Mouse (Mus musculus): ENCODE data around the gene Sesn1. TPM values are rescaled to one million over a fixed set of nuclear protein-coding genes. Genes with fewer than 3 reads are reported as not detected.

The Sesn1 gene
- total and polyA plus RNA-seq, 3 experiments: 11.7 TPM; not detected in 1

DNA sequence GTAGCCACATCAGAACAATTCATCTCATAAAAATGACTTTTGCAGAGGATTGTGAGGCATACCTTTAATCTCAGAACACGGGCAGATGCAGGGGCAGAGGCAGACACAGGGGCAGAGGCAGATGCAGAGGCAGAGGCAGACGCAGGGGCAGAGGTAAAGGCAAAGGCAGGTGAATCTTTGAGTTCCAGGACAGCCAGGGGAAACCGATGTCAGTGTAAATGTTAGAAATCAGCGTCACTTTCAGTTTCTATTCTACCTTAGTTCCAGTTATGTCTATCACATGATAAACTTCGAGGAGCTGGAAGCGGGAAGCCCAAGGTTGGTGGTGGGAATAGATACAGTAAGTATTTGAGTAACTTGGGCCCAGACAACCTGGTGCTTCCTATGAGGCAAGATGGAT lies 42.5 kb upstream of the Sesn1 start:
- Histone ChIP-seq H3K79me2 (ENCODE audit: control insufficient read depth, insufficient read depth, low read length, poor library complexity) (no peaks in the 10 kb centered on the region), H3K36me3 (ENCODE audit: control insufficient read depth in 1 of 2, insufficient read depth in 2 of 2, low read length in 2 of 2) (no peaks in the 10 kb centered on the region), H3K9ac (ENCODE audit: control insufficient read depth, low read depth, low read length, poor library complexity, severe bottlenecking) (no peak overlapping the region), H3K4me3 (ENCODE audit: control insufficient read depth in 1 of 2, insufficient read depth in 1 of 2, low read depth in 2 of 2, low read length in 2 of 2) (no peak overlapping the region), H3K9me3 (replicated peaks; ENCODE audit: insufficient read depth, low read length) (no peaks in the 10 kb centered on the region), H3K4me1 (ENCODE audit: control insufficient read depth in 1 of 2, insufficient read depth in 2 of 2, low read length in 2 of 2) (no peaks in the 10 kb centered on the region), H3K27ac (ENCODE audit: control insufficient read depth, low read depth, low read length) (no peak overlapping the region), H3K27me3 (ENCODE audit: control insufficient read depth in 1 of 2, insufficient read depth in 2 of 2, low read length in 2 of 2) (no peaks in the 10 kb centered on the region)
- DNase-seq (ENCODE audit: low read depth, low spot score): no peak
- TF ChIP-seq TAL1 (IDR thresholded peaks at IDR 0.05; ENCODE audit: low read length) (no peak), POLR2AphosphoS2 (IDR thresholded peaks at IDR 0.05; ENCODE audit: low read length) (no peak)

DNA sequence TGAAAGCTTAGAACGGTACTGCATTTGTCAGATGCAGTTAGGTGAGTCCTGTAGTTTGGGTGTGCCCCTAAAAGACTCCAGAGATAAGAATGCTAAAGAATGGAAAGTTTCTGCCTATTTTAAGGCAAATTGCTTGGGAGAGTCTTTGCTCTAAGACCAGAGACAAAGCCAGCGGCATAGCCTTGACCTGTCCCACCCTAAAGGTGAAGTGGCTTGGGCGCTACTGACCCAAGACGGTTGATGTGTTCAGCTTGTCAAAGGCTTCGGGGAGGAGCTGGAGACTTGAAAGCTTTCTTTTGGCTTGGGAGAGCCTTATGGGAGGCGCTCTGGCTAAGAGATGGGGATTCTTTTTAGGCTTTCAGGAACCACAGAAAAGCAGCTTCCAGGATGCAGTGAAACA lies 17.4 kb upstream of the Sesn1 start:
- H3K9me3 ChIP-seq (replicated peaks; ENCODE audit: insufficient read depth, low read length): no peaks in the 10 kb centered on the region; the same call in 1 of the 2 replicates
- no peak overlapping the region for H3K27ac ChIP-seq (ENCODE audit: control insufficient read depth, low read depth, low read length)

DNA sequence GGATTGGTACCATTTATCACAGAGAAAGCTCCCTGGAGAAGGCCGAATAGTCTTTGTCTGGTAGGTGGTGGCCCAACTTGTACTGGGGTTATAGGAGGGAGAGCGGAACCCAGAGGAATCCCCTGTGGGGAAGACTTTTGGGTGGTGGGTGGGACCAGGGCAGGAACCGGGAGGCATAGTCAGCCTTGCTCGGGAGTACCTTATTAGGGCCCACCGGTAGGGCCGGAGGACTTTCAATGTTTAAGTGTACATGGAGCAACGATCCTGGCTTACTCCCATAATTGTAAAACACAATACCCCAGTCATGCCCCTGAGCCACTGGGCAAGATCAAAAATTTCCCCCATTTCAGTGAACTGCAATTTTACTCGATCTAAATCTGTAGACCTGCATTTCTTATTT lies 12.5 kb upstream of the Sesn1 start:
- Histone ChIP-seq H3K27me3 (ENCODE audit: control insufficient read depth in 1 of 2, insufficient read depth in 2 of 2, low read length in 2 of 2) (no peaks in the 10 kb centered on the region), H3K4me1 (ENCODE audit: control insufficient read depth in 1 of 2, insufficient read depth in 2 of 2, low read length in 2 of 2) (no peaks in the 10 kb centered on the region), H3K4me3 (ENCODE audit: control insufficient read depth in 1 of 2, insufficient read depth in 1 of 2, low read depth in 2 of 2, low read length in 2 of 2) (no peak overlapping the region), H3K27ac (ENCODE audit: control insufficient read depth, low read depth, low read length) (no peak overlapping the region), H3K79me2 (ENCODE audit: control insufficient read depth, insufficient read depth, low read length, poor library complexity) (no peaks in the 10 kb centered on the region), H3K36me3 (ENCODE audit: control insufficient read depth in 1 of 2, insufficient read depth in 2 of 2, low read length in 2 of 2) (peaks cover 0 to 4% of the 10 kb centered on the region in 2 experiments; a peak in 2 of 4 replicates), H3K9ac (ENCODE audit: control insufficient read depth, low read depth, low read length, poor library complexity, severe bottlenecking) (no peak overlapping the region), H3K9me3 (replicated peaks; ENCODE audit: insufficient read depth, low read length) (no peaks in the 10 kb centered on the region)
- no peak for TF ChIP-seq SMC3 (IDR thresholded peaks at IDR 0.05; ENCODE audit: low read depth, low read length)
- TF ChIP-seq CHD1 (IDR thresholded peaks at IDR 0.05; ENCODE audit: low read depth, low read length): no peak
- TF ChIP-seq GATA1 (IDR thresholded peaks at IDR 0.05; ENCODE audit: low read depth, low read length): no peak
- TF ChIP-seq MAZ (IDR thresholded peaks at IDR 0.05; ENCODE audit: low read depth, low read length): no peak
- no peak for DNase-seq (ENCODE audit: low read depth, low spot score)

More for the DNA sequence above, 17.4 kb upstream of the Sesn1 start:
- Histone ChIP-seq H3K9ac (ENCODE audit: control insufficient read depth, low read depth, low read length, poor library complexity, severe bottlenecking) (no peak overlapping the region), H3K4me1 (ENCODE audit: control insufficient read depth in 1 of 2, insufficient read depth in 2 of 2, low read length in 2 of 2) (no peaks in the 10 kb centered on the region), H3K36me3 (ENCODE audit: control insufficient read depth in 1 of 2, insufficient read depth in 2 of 2, low read length in 2 of 2) (no peaks in the 10 kb centered on the region; a peak in 1 of 4 replicates), H3K79me2 (ENCODE audit: control insufficient read depth, insufficient read depth, low read length, poor library complexity) (no peaks in the 10 kb centered on the region), H3K4me3 (ENCODE audit: control insufficient read depth in 1 of 2, insufficient read depth in 1 of 2, low read depth in 2 of 2, low read length in 2 of 2) (no peak overlapping the region), H3K27me3 (ENCODE audit: control insufficient read depth in 1 of 2, insufficient read depth in 2 of 2, low read length in 2 of 2) (no peaks in the 10 kb centered on the region)
- no peak for TF ChIP-seq RCOR1 (IDR thresholded peaks at IDR 0.05; ENCODE audit: low read depth, low read length)
- no peak for DNase-seq (ENCODE audit: low read depth, low spot score)

DNA sequence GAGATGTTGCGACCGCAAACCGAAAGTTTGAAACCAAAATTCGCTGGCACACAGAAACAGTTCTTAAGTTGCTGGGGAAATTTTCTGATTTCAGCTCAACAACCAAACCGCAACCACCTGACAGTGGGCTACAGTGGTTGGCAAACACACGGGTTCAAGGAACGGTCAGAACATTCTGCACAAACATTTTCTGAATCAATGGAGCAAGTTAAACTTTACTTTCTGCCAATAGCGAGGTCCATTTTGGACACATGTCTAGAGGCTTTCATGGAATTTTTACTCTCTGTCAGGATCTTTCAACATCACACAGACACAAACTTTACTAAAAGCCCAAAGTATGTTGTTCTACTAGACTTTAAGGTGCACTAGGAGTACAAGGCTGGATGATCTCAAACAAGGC lies 6.3 kb upstream of the Sesn1 start:
- TF ChIP-seq ZNF384 (IDR thresholded peaks at IDR 0.05; ENCODE audit: low read depth, low read length) (no peak), CHD2 (IDR thresholded peaks at IDR 0.05; ENCODE audit: low read length) (no peak), MYB (IDR thresholded peaks at IDR 0.05; ENCODE audit: low read depth, low read length) (no peak), NELFE (IDR thresholded peaks at IDR 0.05; ENCODE audit: low read depth, low read length) (no peak), MXI1 (IDR thresholded peaks at IDR 0.05; ENCODE audit: low read depth, low read length) (no peak), POLR2A (IDR thresholded peaks at IDR 0.05; ENCODE audit: control insufficient read depth in 1 of 2, insufficient read depth in 1 of 2, low read depth in 1 of 2, low read length in 2 of 2, poor library complexity in 1 of 2) (no peak), TAL1 (IDR thresholded peaks at IDR 0.05; ENCODE audit: low read length) (no peak), MAX (IDR thresholded peaks at IDR 0.05; ENCODE audit: low read length) (no peak), ELF1 (IDR thresholded peaks at IDR 0.05; ENCODE audit: low read depth, low read length) (no peak), POLR2AphosphoS5 (IDR thresholded peaks at IDR 0.05; ENCODE audit: borderline replicate concordance, low read depth, low read length) (no peak)
- Histone ChIP-seq H3K4me3 (ENCODE audit: control insufficient read depth in 1 of 2, insufficient read depth in 1 of 2, low read depth in 2 of 2, low read length in 2 of 2) (no peak overlapping the region), H3K36me3 (ENCODE audit: control insufficient read depth in 1 of 2, insufficient read depth in 2 of 2, low read length in 2 of 2) (peaks cover 1 to 4% of the 10 kb centered on the region in 2 experiments), H3K4me1 (ENCODE audit: control insufficient read depth in 1 of 2, insufficient read depth in 2 of 2, low read length in 2 of 2) (no peaks in the 10 kb centered on the region; a peak in 1 of 4 replicates), H3K9ac (ENCODE audit: control insufficient read depth, low read depth, low read length, poor library complexity, severe bottlenecking) (no peak overlapping the region), H3K27ac (ENCODE audit: control insufficient read depth, low read depth, low read length) (no peak overlapping the region), H3K27me3 (ENCODE audit: control insufficient read depth in 1 of 2, insufficient read depth in 2 of 2, low read length in 2 of 2) (no peaks in the 10 kb centered on the region), H3K79me2 (ENCODE audit: control insufficient read depth, insufficient read depth, low read length, poor library complexity) (peaks cover 2% of the 10 kb centered on the region; the same call in 1 of the 2 replicates), H3K9me3 (replicated peaks; ENCODE audit: insufficient read depth, low read length) (no peaks in the 10 kb centered on the region)
- DNase-seq (ENCODE audit: low read depth, low spot score): no peak

Data from MEL (cell line).